Mouse (Mus musculus) liver, postnatal 0 days (tissue): ENCODE results near the gene Ankrd24.

Experiments
- CTCF ChIP-seq: sonication (generic); IDR thresholded peaks from 2 replicates; pipeline ENCODE4 v1.5.1; 2016; ENCODE audit warnings: antibody characterized with exemption, low read depth
- EP300 ChIP-seq: IDR thresholded peaks from 2 replicates; pipeline ENCODE4 v1.6.1; 2016; ENCODE audit warnings: antibody characterized with exemption, low read depth, mild to moderate bottlenecking

GRCm38 (mm10) chr10:81641566-81641965, 13.2 kb downstream of the Ankrd24 start:
- TF ChIP-seq CTCF (no peak), EP300 (no peak)
